Mouse (Mus musculus) liver, adult 2 months (tissue): ENCODE results near the gene Kcnh7.

ENCODE experiments used
- CTCF ChIP-seq: fragments of 200-500 bp; IDR thresholded peaks from 2 replicates; pipeline ENCODE4 v1.5.1; 2011; ENCODE audit warnings: low read depth, low read length, control low read depth
- POLR2A ChIP-seq: fragments of 200-500 bp; IDR thresholded peaks from 2 replicates; pipeline ENCODE4 v1.6.1; 2011; ENCODE audit warnings: low read length, control low read depth; ENCODE audit not compliant: insufficient read depth; ENCODE audit errors: extremely low read depth

- TF ChIP-seq CTCF: no peak
- no peak for TF ChIP-seq POLR2A
Observed at GRCm38 (mm10) chr2:63207435-63207834, 23.3 kb upstream of the Kcnh7 start.
